Comparison of ENCODE assay signal across 8 mouse cellular contexts in genomic region chr6:145179665-145180064, GRCm38 (mm10). TPM values are rescaled to one million over a fixed set of nuclear protein-coding genes. Genes with fewer than 3 reads are reported as not detected.
A peak's percentile ranks its signal among the peaks of the same experiment; 100 is the strongest.
DNase-seq lines count a peak whose midpoint lies in the region; ATAC-seq lines count a peak whose summit lies in the region.
"Had no signal": no experiment of that assay in that cellular context is flagged by ENCODE, and none has a peak within 500 bp of the region (broad histone marks: within the 10 kb centered on the region; RNA-seq: fewer than 3 reads in every experiment).

No protein-coding gene starts in this region.

- WGBS in midbrain, embryonic 11.5 days: 28% methylated on average over 6 of the region's 6 CpGs
- 26% methylated on average over 6 of the region's 6 CpGs for WGBS in midbrain, embryonic 16.5 days
- WGBS in liver, embryonic 11.5 days: 30% methylated on average over 6 of the region's 6 CpGs

- peak; percentile 71 for ATAC-seq in midbrain, embryonic 11.5 days (ENCODE audit: low FRiP score)
- no peak for ATAC-seq in midbrain, embryonic 16.5 days
- ATAC-seq in liver, embryonic 11.5 days (replicated peaks; ENCODE audit: low FRiP score): no peak

- intact Hi-C loops in gastrocnemius, postnatal 14 days (cut with DNase I; ENCODE audit: low total_unique reads): no loop called here

- H3K4me1 ChIP-seq in midbrain, embryonic 11.5 days (ENCODE audit: control insufficient read depth, insufficient read depth, low read length): peaks cover 4% of the 10 kb centered on the region
- H3K4me1 ChIP-seq in midbrain, embryonic 16.5 days (ENCODE audit: control insufficient read depth, insufficient read depth, low read length): no peaks in the 10 kb centered on the region
- 0 out of 2 replicates have a peak, but pooled peaks cover 2% of the 10 kb centered on the region for H3K4me1 ChIP-seq in liver, embryonic 11.5 days (replicated peaks; ENCODE audit: control insufficient read depth, insufficient read depth, low read length)

- no peaks in the 10 kb centered on the region for H3K9me3 ChIP-seq in midbrain, embryonic 11.5 days (ENCODE audit: control insufficient read depth, low read length)
- H3K9me3 ChIP-seq in midbrain, embryonic 16.5 days (replicated peaks; ENCODE audit: control insufficient read depth, low read length, poor library complexity, severe bottlenecking): no peaks in the 10 kb centered on the region
- no peaks in the 10 kb centered on the region for H3K9me3 ChIP-seq in liver, embryonic 11.5 days (ENCODE audit: control insufficient read depth, low read length)
- H3K9me3 ChIP-seq: megakaryocyte, embryonic 14.5 days had no signal

- peaks cover 3% of the 10 kb centered on the region for H3K27me3 ChIP-seq in midbrain, embryonic 11.5 days (ENCODE audit: control insufficient read depth, insufficient read depth, low read length)
- peaks cover 7% of the 10 kb centered on the region; the same call in 1 of the 2 replicates for H3K27me3 ChIP-seq in midbrain, embryonic 16.5 days (ENCODE audit: control insufficient read depth, insufficient read depth, low read depth, low read length)
- H3K27me3 ChIP-seq in liver, embryonic 11.5 days (replicated peaks; ENCODE audit: control insufficient read depth, insufficient read depth, low read length): no peaks in the 10 kb centered on the region

- no peak overlapping the region for H3K9ac ChIP-seq in midbrain, embryonic 11.5 days (ENCODE audit: low read length)
- no peak overlapping the region for H3K9ac ChIP-seq in midbrain, embryonic 16.5 days (ENCODE audit: low read depth, low read length)
- no peak overlapping the region for H3K9ac ChIP-seq in liver, embryonic 11.5 days (ENCODE audit: low read depth, low read length)

- no peak overlapping the region for H3K4me3 ChIP-seq in midbrain, embryonic 11.5 days (ENCODE audit: low read depth, low read length)
- no peak overlapping the region for H3K4me3 ChIP-seq in midbrain, embryonic 16.5 days (ENCODE audit: low read depth, low read length)
- H3K4me3 ChIP-seq in liver, embryonic 11.5 days (ENCODE audit: low read depth, low read length): no peak overlapping the region
- H3K4me3 ChIP-seq: megakaryocyte, embryonic 14.5 days had no signal

- H3K4me2 ChIP-seq in midbrain, embryonic 11.5 days: no peak overlapping the region
- no peak overlapping the region for H3K4me2 ChIP-seq in midbrain, embryonic 16.5 days (ENCODE audit: low read length)
- no peak overlapping the region for H3K4me2 ChIP-seq in liver, embryonic 11.5 days

- peak; percentile 93 for DNase-seq in midbrain, embryonic 11.5 days (ENCODE audit: low spot score, missing footprints)
- peak; percentile 38 for DNase-seq in MEL-GATA-1-ER (ENCODE audit: extremely low read depth, low read depth)
- DNase-seq in brain, adult 2 months (ENCODE audit: low read depth, low spot score): peak; percentile 40
- peak; percentile 58 for DNase-seq in gastrocnemius, postnatal 14 days
- DNase-seq in liver, embryonic 11.5 days (ENCODE audit: low spot score): peak; percentile 50
- peak; percentile 60 for DNase-seq in right cerebral cortex, postnatal 14 days

- H3K27ac ChIP-seq in midbrain, embryonic 11.5 days (ENCODE audit: low read depth, low read length): no peak overlapping the region
- no peak overlapping the region for H3K27ac ChIP-seq in midbrain, embryonic 16.5 days (ENCODE audit: low read length)
- H3K27ac ChIP-seq in liver, embryonic 11.5 days (ENCODE audit: low read depth, low read length): no peak overlapping the region

- H3K36me3 ChIP-seq in midbrain, embryonic 11.5 days (ENCODE audit: control insufficient read depth, insufficient read depth, low read length): no peaks in the 10 kb centered on the region
- no peaks in the 10 kb centered on the region for H3K36me3 ChIP-seq in midbrain, embryonic 16.5 days (ENCODE audit: control insufficient read depth, insufficient read depth, low read length)
- H3K36me3 ChIP-seq in liver, embryonic 11.5 days (ENCODE audit: control insufficient read depth, insufficient read depth, low read length): no peaks in the 10 kb centered on the region

RNA-seq across cellular contexts. Expression of gene Casc1, which starts 31.1 kb away (rescaled TPM):
- 0.27 and 0.73 TPM in 2 replicates for polyA plus RNA-seq in midbrain, embryonic 11.5 days (2014; fragmentation: Nextera tagmentation; extraction: Ambion mirVana)
- 0.92 and 1.0 TPM in 2 replicates for polyA plus RNA-seq in midbrain, embryonic 16.5 days (2015; fragmentation: Nextera tagmentation; extraction: Ambion mirVana)
- total RNA-seq in gastrocnemius, postnatal 14 days (2021): under 1 TPM; 0.13 to 0.23 TPM
- 0.22 and 0.40 TPM in 2 replicates for polyA plus RNA-seq in liver, embryonic 11.5 days (2014; fragmentation: Nextera tagmentation; extraction: Ambion mirVana)

RNA-seq across cellular contexts. Expression of gene Etfrf1, which starts 31.3 kb away (rescaled TPM):
- polyA plus RNA-seq in midbrain, embryonic 11.5 days (2014; fragmentation: Nextera tagmentation; extraction: Ambion mirVana): 41.8 and 42.3 TPM in 2 replicates
- 24.7 and 25.2 TPM in 2 replicates for polyA plus RNA-seq in midbrain, embryonic 16.5 days (2015; fragmentation: Nextera tagmentation; extraction: Ambion mirVana)
- total RNA-seq in gastrocnemius, postnatal 14 days (2021): 10 to 100 TPM; 60.2 to 66.6 TPM
- polyA plus RNA-seq in liver, embryonic 11.5 days (2014; fragmentation: Nextera tagmentation; extraction: Ambion mirVana): 23.1 and 24.8 TPM in 2 replicates

Comparison
In these comparisons a context has a peak if more than half of its experiments do, and no peak if none do; other contexts are left out.
1. DNase-seq: peak in every context shown above with its lines; median percentile 93 in midbrain, embryonic 11.5 days; 60 in right cerebral cortex, postnatal 14 days; 58 in gastrocnemius, postnatal 14 days; 50 in liver, embryonic 11.5 days; 40 in brain, adult 2 months; 38 in MEL-GATA-1-ER.